Mouse (Mus musculus) regulatory T cell (primary cell): ENCODE data around the gene Rgs12.

ENCODE experiments used
- in situ Hi-C: fragments of 300-600 bp; cut with MboI, MseI; formaldehyde crosslinking; loops from one replicate; pipeline ENCODE4 v1.15.1; 2025; ENCODE audit warnings: high pct_unique_total_duplicates

Rgs12 gene

GRCm38 (mm10) chr5:34976540-34977292 is 27.5 kb downstream of the Rgs12 start:
- in situ Hi-C loops = no loop called here

- in situ Hi-C loops = loop anchor here (5.0 kb wide), 1 partner anchor 58 kb away; no protein-coding TSS in a partner anchor
Measured at GRCm38 (mm10) chr5:34980099-34980498, 30.9 kb downstream of the Rgs12 start.

GRCm38 (mm10) chr5:34981734-34982133 is 32.5 kb downstream of the Rgs12 start:
- in situ Hi-C loops = loop anchor here (5.0 kb wide), 1 partner anchor 59 kb away; no protein-coding TSS in a partner anchor

- in situ Hi-C loops = loop anchor here (5.0 kb wide), 2 partner anchors 57 to 63 kb away; partner anchors contain the start of gene Hgfac
Measured at GRCm38 (mm10) chr5:34984933-34985332, 35.7 kb downstream of the Rgs12 start.

- in situ Hi-C loops = loop anchor here (5.0 kb wide), 1 partner anchor 56 kb away; the partner anchor contains the start of gene Hgfac
Measured at GRCm38 (mm10) chr5:34985867-34986266, 36.6 kb downstream of the Rgs12 start.

GRCm38 (mm10) chr5:34987396-34987795 is 38.2 kb downstream of the Rgs12 start:
- in situ Hi-C loops = loop anchor here (5.0 kb wide), 1 partner anchor 55 kb away; the partner anchor contains the start of gene Hgfac

GRCm38 (mm10) chr5:34988690-34989089 is 39.4 kb downstream of the Rgs12 start:
- in situ Hi-C loops = loop anchor here (5.0 kb wide), 1 partner anchor 54 kb away; the partner anchor contains the start of gene Hgfac

GRCm38 (mm10) chr5:34989321-34989772 is 40.1 kb downstream of the Rgs12 start:
- in situ Hi-C loops = loop anchor here (5.0 kb wide), 1 partner anchor 53 kb away; the partner anchor contains the start of gene Hgfac

GRCm38 (mm10) chr5:34998754-34999153 is 49.5 kb downstream of the Rgs12 start:
- in situ Hi-C loops = no loop called here

- in situ Hi-C loops = no loop called here
Measured at GRCm38 (mm10) chr5:34999281-34999680, 50.0 kb downstream of the Rgs12 start.

- in situ Hi-C loops = no loop called here
Measured at GRCm38 (mm10) chr5:35000323-35000722, 51.1 kb downstream of the Rgs12 start.

- in situ Hi-C loops = no loop called here
Measured at GRCm38 (mm10) chr5:35001144-35001543, 51.9 kb downstream of the Rgs12 start.

- in situ Hi-C loops = no loop called here
Measured at GRCm38 (mm10) chr5:35003611-35004162, 54.4 kb downstream of the Rgs12 start.

- in situ Hi-C loops = no loop called here
Measured at GRCm38 (mm10) chr5:35004769-35005168, 55.5 kb downstream of the Rgs12 start.

- in situ Hi-C loops = no loop called here
Measured at GRCm38 (mm10) chr5:35005659-35006058, 56.4 kb downstream of the Rgs12 start.

- in situ Hi-C loops = no loop called here
Measured at GRCm38 (mm10) chr5:35006599-35006998, 57.4 kb downstream of the Rgs12 start.

GRCm38 (mm10) chr5:35009163-35009562 is 59.9 kb downstream of the Rgs12 start:
- in situ Hi-C loops = no loop called here

GRCm38 (mm10) chr5:35010656-35011055 is 61.4 kb downstream of the Rgs12 start:
- in situ Hi-C loops = no loop called here

- in situ Hi-C loops = no loop called here
Measured at GRCm38 (mm10) chr5:35011156-35011923, 62.1 kb downstream of the Rgs12 start.

- in situ Hi-C loops = no loop called here
Measured at GRCm38 (mm10) chr5:35014036-35014435, 64.8 kb downstream of the Rgs12 start.

- in situ Hi-C loops = no loop called here
Measured at GRCm38 (mm10) chr5:35019673-35020300, 70.5 kb downstream of the Rgs12 start.
